Mouse (Mus musculus): ENCODE measurements around the gene Chd6. TPM values are rescaled to one million over a fixed set of nuclear protein-coding genes. Genes with fewer than 3 reads are reported as not detected.

Gene Chd6
- polyA plus RNA-seq, 1 experiment = 22.2 TPM

DNA sequence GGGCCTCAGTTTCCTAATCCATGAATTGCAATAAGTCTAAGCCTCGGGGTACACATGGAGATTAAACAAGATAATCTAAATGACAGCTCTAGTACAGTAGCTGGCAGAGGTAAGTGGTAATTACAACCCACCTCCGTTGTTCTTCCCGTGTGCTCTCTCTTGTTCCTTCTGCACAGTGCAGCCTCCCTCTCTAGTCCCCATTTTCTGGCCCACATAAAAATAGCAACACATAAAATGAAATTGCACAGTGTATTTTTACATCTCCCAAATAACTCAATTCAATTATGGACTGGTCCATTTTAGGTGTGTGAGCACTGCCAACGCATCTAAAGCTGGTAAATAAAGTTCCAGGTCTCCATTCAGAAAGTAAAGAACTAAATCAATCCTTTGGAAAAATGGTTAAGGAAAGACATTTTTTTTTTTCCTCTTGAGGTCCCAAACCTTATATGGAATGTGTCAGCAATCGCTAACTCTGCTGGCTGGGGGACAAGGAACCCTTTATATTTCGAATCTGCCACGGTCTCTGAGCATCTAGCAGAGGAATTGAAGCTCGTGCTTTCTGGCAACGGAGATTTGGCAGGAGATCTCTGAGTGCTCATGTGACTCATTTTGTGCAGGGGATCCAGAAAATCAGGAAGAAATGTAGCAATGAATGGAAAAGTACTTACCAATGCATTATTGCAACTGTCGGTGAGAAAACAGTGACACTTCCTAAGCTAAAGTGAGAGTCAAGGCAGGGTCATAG is 19.7 kb upstream of the Chd6 start:
- Histone ChIP-seq H3K4me3 (replicated peaks; ENCODE audit: control insufficient read depth, low read depth, low read length) (no peak overlapping the region), H3K4me1 (ENCODE audit: control insufficient read depth, insufficient read depth, low read length) (no peaks in the 10 kb centered on the region), H3K27ac (ENCODE audit: control insufficient read depth, insufficient read depth, low read depth, low read length, poor library complexity) (no peak overlapping the region)
- WGBS = 73% methylated on average over 10 of the region's 10 CpGs
- no peak for TF ChIP-seq CTCF (IDR thresholded peaks at IDR 0.05; ENCODE audit: control insufficient read depth, insufficient read depth, low read length)
- no peak for TF ChIP-seq POLR2A (IDR thresholded peaks at IDR 0.05; ENCODE audit: borderline replicate concordance, control insufficient read depth, low read depth, low read length)

DNA sequence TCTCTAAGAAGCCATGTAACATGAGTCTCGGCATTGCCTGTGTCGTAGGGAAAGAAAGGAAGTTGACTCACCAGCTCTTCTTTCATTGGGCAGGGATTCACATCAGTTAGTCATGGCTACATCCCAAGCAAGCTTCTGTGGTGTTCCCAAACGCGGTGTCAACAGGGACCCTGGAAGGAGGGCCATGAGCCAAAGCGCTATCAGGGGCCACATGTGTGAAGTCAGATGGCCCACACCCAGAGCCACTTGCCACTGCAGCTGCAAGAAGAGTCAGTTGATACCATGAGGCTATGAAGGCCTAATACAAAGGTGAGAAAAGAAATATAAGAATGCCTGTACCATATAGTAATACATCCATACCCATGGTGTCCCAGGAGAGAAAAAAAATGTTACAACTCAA is 3.1 kb upstream of the Chd6 start:
- 71% methylated on average over 5 of the region's 5 CpGs for WGBS
- no peaks in the 10 kb centered on the region for H3K4me1 ChIP-seq (ENCODE audit: control insufficient read depth, insufficient read depth, low read length)
- H3K4me3 ChIP-seq (replicated peaks; ENCODE audit: control insufficient read depth, low read depth, low read length) = no peak overlapping the region
- H3K27ac ChIP-seq (ENCODE audit: control insufficient read depth, insufficient read depth, low read depth, low read length, poor library complexity) = no peak overlapping the region
- TF ChIP-seq POLR2A (IDR thresholded peaks at IDR 0.05; ENCODE audit: borderline replicate concordance, control insufficient read depth, low read depth, low read length) = no peak
- no peak for TF ChIP-seq CTCF (IDR thresholded peaks at IDR 0.05; ENCODE audit: control insufficient read depth, insufficient read depth, low read length)

DNA sequence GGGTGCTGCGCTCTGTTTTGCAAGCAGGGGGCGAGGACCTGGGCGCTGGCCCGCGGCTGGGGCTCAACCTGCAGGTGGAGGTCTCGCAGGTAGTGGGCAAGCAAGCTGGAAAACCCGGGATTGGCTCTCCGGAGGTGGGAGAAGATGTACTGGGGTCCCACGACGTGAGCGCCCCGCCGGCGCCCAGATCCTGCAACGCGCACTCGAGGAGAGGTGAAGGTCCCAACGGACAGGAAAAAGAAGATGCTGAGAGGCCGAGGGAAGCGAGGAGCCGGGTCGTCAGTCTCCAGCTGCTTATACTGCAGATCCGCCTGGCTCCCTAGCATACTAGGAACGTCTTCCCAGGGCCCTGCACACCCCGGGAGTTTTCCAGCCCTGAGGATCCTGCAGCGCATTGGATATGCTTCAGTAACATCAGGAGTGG is 535 bp upstream of the Chd6 start:
- 1% methylated on average over 26 of the region's 26 CpGs for WGBS
- peak overlapping the region; percentile 56 for H3K4me3 ChIP-seq (replicated peaks; ENCODE audit: control insufficient read depth, low read depth, low read length)
- TF ChIP-seq POLR2A (IDR thresholded peaks at IDR 0.05; ENCODE audit: borderline replicate concordance, control insufficient read depth, low read depth, low read length) (no peak), CTCF (IDR thresholded peaks at IDR 0.05; ENCODE audit: control insufficient read depth, insufficient read depth, low read length) (no peak)
- no peak overlapping the region for H3K27ac ChIP-seq (ENCODE audit: control insufficient read depth, insufficient read depth, low read depth, low read length, poor library complexity)
- H3K4me1 ChIP-seq (ENCODE audit: control insufficient read depth, insufficient read depth, low read length) = no peaks in the 10 kb centered on the region

DNA sequence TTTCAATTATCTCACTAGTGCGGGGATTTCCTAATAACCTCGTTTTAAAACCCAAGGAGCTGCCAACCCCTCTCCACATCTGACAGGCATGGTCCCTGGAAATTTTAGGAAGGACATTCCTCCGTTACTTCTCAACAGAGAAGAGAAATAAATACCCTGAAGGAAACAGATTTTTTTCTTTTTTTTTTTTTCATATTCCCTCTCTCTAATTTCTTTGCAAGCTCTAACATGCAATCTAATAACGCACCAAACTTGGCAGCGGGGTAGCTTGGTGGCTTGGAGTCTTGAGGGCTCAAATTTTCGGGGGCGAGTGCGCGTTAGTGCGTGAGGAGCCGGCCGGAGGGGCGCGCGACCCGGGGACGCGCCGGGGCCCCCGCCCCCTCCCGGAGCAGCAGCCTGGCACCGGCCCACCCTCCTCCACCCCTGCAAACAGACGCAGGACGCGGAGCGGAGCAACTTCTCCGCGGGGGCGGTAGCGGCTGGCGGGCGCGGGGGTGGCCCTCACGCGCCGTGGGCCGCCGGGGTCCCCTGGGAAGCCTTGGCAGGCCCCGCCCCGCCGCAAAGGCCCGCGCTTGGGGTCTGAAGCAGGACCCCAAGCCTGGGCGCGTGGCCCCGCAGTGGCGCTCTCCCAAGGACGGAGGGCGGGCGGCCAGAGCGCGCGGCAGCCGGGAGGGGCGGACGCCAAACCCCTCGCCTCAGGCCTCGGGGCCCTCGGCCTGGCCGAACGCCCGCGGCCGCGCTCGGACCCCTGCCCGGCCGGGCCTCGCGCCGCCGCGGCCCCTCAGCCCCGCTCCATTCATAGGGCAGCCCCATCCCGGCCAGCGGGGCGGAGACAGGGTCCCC is 569 bp downstream of the Chd6 start:
- no peaks in the 10 kb centered on the region for H3K4me1 ChIP-seq (ENCODE audit: control insufficient read depth, insufficient read depth, low read length)
- TF ChIP-seq CTCF (IDR thresholded peaks at IDR 0.05; ENCODE audit: control insufficient read depth, insufficient read depth, low read length) (no peak), POLR2A (IDR thresholded peaks at IDR 0.05; ENCODE audit: borderline replicate concordance, control insufficient read depth, low read depth, low read length) (no peak)
- H3K4me3 ChIP-seq (replicated peaks; ENCODE audit: control insufficient read depth, low read depth, low read length) = peak overlapping the region; percentile 72
- H3K27ac ChIP-seq (ENCODE audit: control insufficient read depth, insufficient read depth, low read depth, low read length, poor library complexity) = peak overlapping the region; percentile 85
- WGBS = under 1% methylated on average over 74 of the region's 77 CpGs

DNA sequence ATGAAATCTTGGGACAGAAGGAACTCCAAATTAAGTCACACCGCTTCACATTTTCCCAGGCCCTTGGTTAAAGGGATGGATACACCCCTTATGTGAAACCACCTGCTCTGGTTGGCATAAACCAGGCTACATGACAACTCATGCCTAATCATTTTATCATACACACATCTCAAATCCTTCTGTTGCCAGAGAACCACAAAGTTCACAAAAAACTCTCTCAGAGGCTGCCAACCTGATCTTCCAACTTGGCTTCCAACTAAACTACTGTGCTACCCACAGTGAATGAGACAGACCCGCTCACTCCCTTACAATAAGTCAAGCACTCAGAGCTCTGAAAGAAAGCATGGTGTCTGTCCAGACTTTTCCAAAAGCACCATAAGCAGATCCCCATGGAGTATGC is 1.6 kb downstream of the Chd6 start:
- no peak overlapping the region for H3K27ac ChIP-seq (ENCODE audit: control insufficient read depth, insufficient read depth, low read depth, low read length, poor library complexity)
- 87% methylated on average over 2 of the region's 2 CpGs for WGBS
- TF ChIP-seq POLR2A (IDR thresholded peaks at IDR 0.05; ENCODE audit: borderline replicate concordance, control insufficient read depth, low read depth, low read length) (no peak), CTCF (IDR thresholded peaks at IDR 0.05; ENCODE audit: control insufficient read depth, insufficient read depth, low read length) (no peak)
- no peak overlapping the region for H3K4me3 ChIP-seq (replicated peaks; ENCODE audit: control insufficient read depth, low read depth, low read length)
- H3K4me1 ChIP-seq (ENCODE audit: control insufficient read depth, insufficient read depth, low read length) = no peaks in the 10 kb centered on the region; the same call in 1 of the 2 replicates

DNA sequence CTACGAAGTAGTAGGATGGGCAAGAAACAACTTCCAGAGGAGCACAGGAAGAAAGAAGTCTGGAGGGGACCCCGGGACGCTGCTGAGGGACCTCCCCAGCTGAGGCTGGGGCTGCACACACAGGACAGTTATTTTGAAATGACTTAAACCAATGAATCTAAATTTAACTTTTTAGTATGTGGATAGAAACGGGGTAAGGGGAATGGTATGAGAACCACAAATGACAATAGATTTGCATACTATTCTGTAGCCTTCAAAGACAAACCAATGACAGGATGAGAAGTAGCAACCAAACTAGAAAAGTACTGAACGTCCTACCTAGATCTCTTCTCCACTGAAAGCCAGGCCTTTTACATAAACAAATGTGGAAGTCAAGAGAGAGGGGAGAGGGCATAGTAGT is 5.1 kb downstream of the Chd6 start:
- WGBS = 51% methylated on average over 5 of the region's 5 CpGs
- TF ChIP-seq CTCF (IDR thresholded peaks at IDR 0.05; ENCODE audit: control insufficient read depth, insufficient read depth, low read length) (no peak), POLR2A (IDR thresholded peaks at IDR 0.05; ENCODE audit: borderline replicate concordance, control insufficient read depth, low read depth, low read length) (no peak)
- Histone ChIP-seq H3K4me3 (replicated peaks; ENCODE audit: control insufficient read depth, low read depth, low read length) (no peak overlapping the region), H3K4me1 (ENCODE audit: control insufficient read depth, insufficient read depth, low read length) (no peaks in the 10 kb centered on the region; the same call in 1 of the 2 replicates), H3K27ac (ENCODE audit: control insufficient read depth, insufficient read depth, low read depth, low read length, poor library complexity) (no peak overlapping the region)

DNA sequence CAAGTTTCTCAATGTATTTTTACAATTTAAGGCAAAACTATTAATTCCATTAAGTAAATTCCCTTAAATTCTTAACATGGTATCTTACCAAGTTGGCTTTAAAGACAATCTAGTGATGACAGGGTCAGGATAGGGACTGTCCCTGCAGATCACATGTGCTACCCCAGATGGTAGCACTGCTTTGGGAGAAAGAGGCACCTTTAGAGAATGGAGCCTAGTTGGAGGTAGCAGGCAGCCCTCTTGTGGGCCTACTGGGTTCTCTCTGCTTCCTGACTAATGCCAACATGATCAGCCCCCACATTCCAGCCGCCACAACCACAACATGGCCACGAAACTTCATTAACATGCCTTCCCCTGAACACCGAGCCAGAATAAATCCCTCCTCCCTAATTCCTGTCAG is 6.8 kb downstream of the Chd6 start:
- WGBS = 48% methylated on average over 3 of the region's 3 CpGs
- H3K4me3 ChIP-seq (replicated peaks; ENCODE audit: control insufficient read depth, low read depth, low read length) = no peak overlapping the region

DNA sequence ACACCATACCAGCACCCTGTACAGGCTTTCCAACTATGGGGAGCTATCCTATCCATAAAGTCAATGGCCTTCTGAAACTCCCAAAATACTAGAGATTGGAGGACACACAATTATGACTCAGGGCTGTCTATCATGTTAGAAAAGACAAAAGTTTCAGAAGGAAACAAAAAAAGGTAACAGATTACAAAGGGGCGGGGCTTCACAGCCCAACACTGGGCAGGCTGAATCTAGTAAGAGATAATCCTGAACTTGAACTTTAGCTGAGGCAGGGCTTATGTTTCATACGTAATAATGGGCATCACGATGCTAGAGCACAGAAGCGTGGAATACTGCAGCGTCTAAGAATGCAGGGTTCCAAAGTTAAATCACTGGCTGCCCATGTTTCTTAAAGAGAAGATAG is 11.1 kb downstream of the Chd6 start:
- Histone ChIP-seq H3K4me3 (replicated peaks; ENCODE audit: control insufficient read depth, low read depth, low read length) (no peak overlapping the region), H3K27ac (ENCODE audit: control insufficient read depth, insufficient read depth, low read depth, low read length, poor library complexity) (no peak overlapping the region), H3K4me1 (ENCODE audit: control insufficient read depth, insufficient read depth, low read length) (no peaks in the 10 kb centered on the region; the same call in 1 of the 2 replicates)
- 78% methylated on average over 5 of the region's 5 CpGs for WGBS
- no peak for TF ChIP-seq CTCF (IDR thresholded peaks at IDR 0.05; ENCODE audit: control insufficient read depth, insufficient read depth, low read length)
- TF ChIP-seq POLR2A (IDR thresholded peaks at IDR 0.05; ENCODE audit: borderline replicate concordance, control insufficient read depth, low read depth, low read length) = no peak

More for the DNA sequence above, 6.8 kb downstream of the Chd6 start:
- TF ChIP-seq CTCF (IDR thresholded peaks at IDR 0.05; ENCODE audit: control insufficient read depth, insufficient read depth, low read length) (no peak), POLR2A (IDR thresholded peaks at IDR 0.05; ENCODE audit: borderline replicate concordance, control insufficient read depth, low read depth, low read length) (no peak)
- Histone ChIP-seq H3K4me1 (ENCODE audit: control insufficient read depth, insufficient read depth, low read length) (no peaks in the 10 kb centered on the region; the same call in 1 of the 2 replicates), H3K27ac (ENCODE audit: control insufficient read depth, insufficient read depth, low read depth, low read length, poor library complexity) (no peak overlapping the region)

Measured in bone marrow, adult 2 months (tissue).